Mouse (Mus musculus): ENCODE measurements around the gene Gfpt1.

DNA sequence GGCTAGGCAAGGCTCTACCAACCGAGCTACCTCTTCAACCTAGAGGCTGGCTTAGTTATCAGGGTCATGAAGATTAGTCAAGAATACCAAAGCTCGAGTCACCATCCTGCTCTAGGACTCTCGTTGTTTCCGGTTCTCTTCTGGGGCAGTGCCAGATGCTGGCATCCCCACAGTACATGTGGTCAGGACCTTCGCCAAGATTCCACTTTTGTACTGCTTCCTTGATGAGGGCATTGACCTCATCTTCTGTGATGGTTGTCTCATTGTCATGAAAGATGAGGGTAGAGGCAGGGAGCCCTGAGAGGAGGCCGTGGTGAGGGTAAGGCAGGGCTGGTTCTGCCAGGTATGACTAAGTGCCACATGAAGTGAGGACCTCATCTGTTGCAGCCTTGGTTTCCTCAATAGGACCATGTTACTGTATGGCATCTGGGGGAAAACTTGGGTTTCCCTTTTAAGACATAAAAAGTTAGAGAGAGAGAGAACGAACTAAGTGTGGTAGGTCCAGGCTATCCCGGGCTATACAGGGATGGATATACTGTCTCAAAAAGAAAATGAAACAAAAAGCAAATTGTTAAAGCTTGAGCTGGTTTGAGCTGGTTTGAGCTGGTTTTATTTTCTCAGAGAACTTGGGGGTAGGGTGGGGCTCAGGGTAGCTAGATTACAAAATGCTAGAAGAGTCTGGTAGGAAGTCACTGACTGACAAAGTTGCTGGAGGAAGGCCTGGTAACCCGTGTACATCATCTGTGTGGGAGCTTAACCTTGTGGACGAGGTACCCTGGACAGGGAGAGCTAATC is 4.6 kb upstream of the Gfpt1 start:
- TF ChIP-seq EP300 (IDR thresholded peaks at IDR 0.05; ENCODE audit: insufficient read depth, low read depth, low read length) (no peak), CTCF (IDR thresholded peaks at IDR 0.05; ENCODE audit: low read depth, low read length) (no peak), POLR2A (IDR thresholded peaks at IDR 0.05; ENCODE audit: insufficient read depth, low read length) (no peak)
